ENCODE assay signal across 9 mouse cellular contexts in the genomic region with DNA sequence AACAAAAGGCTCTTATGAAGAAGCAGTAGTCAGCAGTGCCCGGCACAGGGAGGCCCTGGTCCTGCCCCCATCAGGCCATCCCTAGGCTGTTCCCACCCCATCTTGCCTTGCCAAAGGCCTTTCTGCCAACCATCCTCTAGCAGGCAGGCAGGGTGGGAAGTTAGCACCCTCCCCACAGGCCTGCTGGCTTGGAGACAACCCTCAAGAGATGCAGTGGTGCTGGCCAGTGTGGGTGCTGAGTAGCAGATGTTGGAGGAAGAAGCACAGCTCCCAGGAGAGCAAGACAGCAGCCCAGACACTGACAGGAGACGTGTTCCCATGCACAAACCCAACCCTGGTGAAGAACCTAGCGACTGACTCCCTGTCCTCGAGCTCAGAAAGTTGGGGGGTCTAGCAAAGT. TPM values are rescaled to one million over a fixed set of nuclear protein-coding genes. Genes with fewer than 3 reads are reported as not detected.
DNase-seq lines count a peak whose midpoint lies in the region; ATAC-seq lines count a peak whose summit lies in the region.
"Had no signal": no experiment of that assay in that cellular context is flagged by ENCODE, and none has a peak within 500 bp of the region (broad histone marks: within the 10 kb centered on the region; RNA-seq: fewer than 3 reads in every experiment).

No protein-coding gene starts in this region.

- peak overlapping the region; percentile 89 for H3K4me2 ChIP-seq in embryonic facial prominence, embryonic 13.5 days
- H3K4me2 ChIP-seq in hindbrain, embryonic 14.5 days (replicated peaks): peak overlapping the region; percentile 72
- peak overlapping the region; percentile 91 for H3K4me2 ChIP-seq in neural tube, embryonic 12.5 days (replicated peaks)

- no peak overlapping the region; the same call in 1 of the 2 replicates for H3K4me3 ChIP-seq in embryonic facial prominence, embryonic 13.5 days
- peak overlapping the region; percentile 66 for H3K4me3 ChIP-seq in hindbrain, embryonic 14.5 days (replicated peaks; ENCODE audit: low read length)
- H3K4me3 ChIP-seq in neural tube, embryonic 12.5 days: peak overlapping the region; percentile 11; the same call in 1 of the 2 replicates

- H3K27ac ChIP-seq in embryonic facial prominence, embryonic 13.5 days: no peak overlapping the region
- peak overlapping the region; percentile 81 for H3K27ac ChIP-seq in hindbrain, embryonic 14.5 days
- no peak overlapping the region for H3K27ac ChIP-seq in neural tube, embryonic 12.5 days

- H3K4me1 ChIP-seq in embryonic facial prominence, embryonic 13.5 days: peaks cover 45% of the 10 kb centered on the region
- H3K4me1 ChIP-seq in hindbrain, embryonic 14.5 days (replicated peaks; ENCODE audit: control insufficient read depth, insufficient read depth, low read length): peaks cover 46% of the 10 kb centered on the region
- H3K4me1 ChIP-seq in neural tube, embryonic 12.5 days: peaks cover 49% of the 10 kb centered on the region

- no peaks in the 10 kb centered on the region for H3K27me3 ChIP-seq in embryonic facial prominence, embryonic 13.5 days
- no peaks in the 10 kb centered on the region for H3K27me3 ChIP-seq in hindbrain, embryonic 14.5 days (ENCODE audit: control insufficient read depth, insufficient read depth, low read length)
- H3K27me3 ChIP-seq in neural tube, embryonic 12.5 days (replicated peaks): no peaks in the 10 kb centered on the region

- no peak for ATAC-seq in embryonic facial prominence, embryonic 13.5 days (ENCODE audit: insufficient number of reproducible peaks, insufficient read depth, low FRiP score, low TSS enrichment, low read depth)
- ATAC-seq in hindbrain, embryonic 14.5 days (ENCODE audit: low FRiP score): no peak
- ATAC-seq in neural tube, embryonic 12.5 days (ENCODE audit: low FRiP score, low read depth): no peak

- H3K9ac ChIP-seq in embryonic facial prominence, embryonic 13.5 days: peak overlapping the region; percentile 80
- peak overlapping the region; percentile 74 for H3K9ac ChIP-seq in hindbrain, embryonic 14.5 days
- H3K9ac ChIP-seq in neural tube, embryonic 12.5 days: 0 out of 2 replicates have a peak overlapping the region, but pooled peaks have one; percentile 40

- WGBS in embryonic facial prominence, embryonic 13.5 days: 78% methylated on average over 4 of the region's 4 CpGs
- 67% methylated on average over 4 of the region's 4 CpGs for WGBS in hindbrain, embryonic 14.5 days
- WGBS in neural tube, embryonic 12.5 days: 73% methylated on average over 4 of the region's 4 CpGs

- peak; percentile 45 to 74 for DNase-seq in layer of hippocampus, adult 18-20 months (ENCODE audit: low spot score in 2 of 2)
- no peak for DNase-seq in layer of hippocampus, adult 9-10 months (ENCODE audit: low spot score)
- DNase-seq in hindbrain, embryonic 14.5 days (ENCODE audit: low spot score): no peak
- DNase-seq in lung, postnatal 36 days: no peak
- DNase-seq in spleen, adult 12 weeks (ENCODE audit: low spot score): no peak
- no peak for DNase-seq in adrenal gland, postnatal 25 days
- DNase-seq: heart, postnatal 4 days had no signal

- H3K9me3 ChIP-seq in embryonic facial prominence, embryonic 13.5 days: no peaks in the 10 kb centered on the region
- no peaks in the 10 kb centered on the region for H3K9me3 ChIP-seq in hindbrain, embryonic 14.5 days (ENCODE audit: control insufficient read depth, low read length)
- H3K9me3 ChIP-seq in neural tube, embryonic 12.5 days: no peaks in the 10 kb centered on the region

- peaks cover 46% of the 10 kb centered on the region for H3K36me3 ChIP-seq in embryonic facial prominence, embryonic 13.5 days
- H3K36me3 ChIP-seq in hindbrain, embryonic 14.5 days (replicated peaks; ENCODE audit: control insufficient read depth, insufficient read depth): peaks cover 49% of the 10 kb centered on the region
- H3K36me3 ChIP-seq in neural tube, embryonic 12.5 days: peaks cover 51% of the 10 kb centered on the region

RNA-seq across cellular contexts. Expression of a gene that starts 5.3 kb away (rescaled TPM):
- total RNA-seq in layer of hippocampus, adult 18-20 months (2021): 1 to 10 TPM; 3.7 to 6.2 TPM
- polyA plus RNA-seq in embryonic facial prominence, embryonic 13.5 days (2015; fragmentation: Nextera tagmentation; extraction: Ambion mirVana): 2.5 and 4.0 TPM in 2 replicates
- polyA plus RNA-seq in hindbrain, embryonic 14.5 days (2014; fragmentation: Nextera tagmentation; extraction: Ambion mirVana): 2.9 and 4.2 TPM in 2 replicates
- 5.8 and 7.3 TPM in 2 replicates for polyA plus RNA-seq in neural tube, embryonic 12.5 days (2016; fragmentation: Nextera tagmentation; extraction: Ambion mirVana)
- 18.7 and 19.1 TPM in 2 replicates for total RNA-seq in adrenal gland, postnatal 25 days (2021)

RNA-seq across cellular contexts. Expression of a gene that starts 13.0 kb away (rescaled TPM):
- under 1 TPM; 0.20 to 0.86 TPM for total RNA-seq in layer of hippocampus, adult 18-20 months (2021)
- 15.2 and 16.9 TPM in 2 replicates for polyA plus RNA-seq in embryonic facial prominence, embryonic 13.5 days (2015; fragmentation: Nextera tagmentation; extraction: Ambion mirVana)
- polyA plus RNA-seq in hindbrain, embryonic 14.5 days (2014; fragmentation: Nextera tagmentation; extraction: Ambion mirVana): 2.0 and 2.4 TPM in 2 replicates
- polyA plus RNA-seq in neural tube, embryonic 12.5 days (2016; fragmentation: Nextera tagmentation; extraction: Ambion mirVana): 1.8 and 2.6 TPM in 2 replicates
- total RNA-seq in adrenal gland, postnatal 25 days (2021): 2.8 and 4.1 TPM in 2 replicates

RNA-seq across cellular contexts. Expression of a gene that starts 13.2 kb away (rescaled TPM):
- 10 to 100 TPM; 31.7 to 32.8 TPM for total RNA-seq in layer of hippocampus, adult 18-20 months (2021)
- 20.4 and 20.9 TPM in 2 replicates for polyA plus RNA-seq in embryonic facial prominence, embryonic 13.5 days (2015; fragmentation: Nextera tagmentation; extraction: Ambion mirVana)
- 32.7 TPM in 2 replicates for polyA plus RNA-seq in hindbrain, embryonic 14.5 days (2014; fragmentation: Nextera tagmentation; extraction: Ambion mirVana)
- 26.5 and 28.7 TPM in 2 replicates for polyA plus RNA-seq in neural tube, embryonic 12.5 days (2016; fragmentation: Nextera tagmentation; extraction: Ambion mirVana)
- total RNA-seq in adrenal gland, postnatal 25 days (2021): 169 and 237 TPM in 2 replicates

RNA-seq across cellular contexts. Expression of a gene that starts 13.4 kb away (rescaled TPM):
- total RNA-seq in layer of hippocampus, adult 18-20 months (2021): 100 to 1,000 TPM; 350 to 365 TPM
- polyA plus RNA-seq in embryonic facial prominence, embryonic 13.5 days (2015; fragmentation: Nextera tagmentation; extraction: Ambion mirVana): 22.0 and 23.9 TPM in 2 replicates
- polyA plus RNA-seq in hindbrain, embryonic 14.5 days (2014; fragmentation: Nextera tagmentation; extraction: Ambion mirVana): 68.8 and 74.5 TPM in 2 replicates
- polyA plus RNA-seq in neural tube, embryonic 12.5 days (2016; fragmentation: Nextera tagmentation; extraction: Ambion mirVana): 144 and 154 TPM in 2 replicates
- 27.0 and 30.8 TPM in 2 replicates for total RNA-seq in adrenal gland, postnatal 25 days (2021)

RNA-seq across cellular contexts. Expression of a gene that starts 46.2 kb away (rescaled TPM):
- total RNA-seq in layer of hippocampus, adult 18-20 months (2021): 100 to 1,000 TPM in 1 of 2 experiments, 10 to 100 TPM in 1; 99.0 to 111 TPM
- 22.9 and 28.2 TPM in 2 replicates for polyA plus RNA-seq in embryonic facial prominence, embryonic 13.5 days (2015; fragmentation: Nextera tagmentation; extraction: Ambion mirVana)
- polyA plus RNA-seq in hindbrain, embryonic 14.5 days (2014; fragmentation: Nextera tagmentation; extraction: Ambion mirVana): 34.6 and 35.5 TPM in 2 replicates
- 32.7 and 33.6 TPM in 2 replicates for polyA plus RNA-seq in neural tube, embryonic 12.5 days (2016; fragmentation: Nextera tagmentation; extraction: Ambion mirVana)
- 35.5 and 44.7 TPM in 2 replicates for total RNA-seq in adrenal gland, postnatal 25 days (2021)

Comparison
In these comparisons a context has a peak if more than half of its experiments do, and no peak if none do; other contexts are left out.
1. DNase-seq: peak in layer of hippocampus, adult 18-20 months (2 of 2); none in layer of hippocampus, adult 9-10 months (single experiment), hindbrain, embryonic 14.5 days (single experiment), lung, postnatal 36 days (single experiment), spleen, adult 12 weeks (single experiment) and adrenal gland, postnatal 25 days (single experiment).
2. Peak in every context shown above with its lines, with median percentiles within 50 percentile points of each other: H3K4me2 ChIP-seq and H3K9ac ChIP-seq.